Mouse (Mus musculus) heart, postnatal 0 days (tissue): ENCODE data around the gene Slc6a9. TPM values are rescaled to one million over a fixed set of nuclear protein-coding genes. Genes with fewer than 3 reads are reported as not detected.
A peak's percentile ranks its signal among the peaks of the same experiment; 100 is the strongest.

Source experiments
- ATAC-seq: fragments of 200-750 bp; cut with Nextera tagmentation; 2 replicates; pipeline ENCODE4 v1.8.0; 2017; ENCODE audit warnings: low read depth, moderate number of reproducible peaks, moderate library complexity; ENCODE audit not compliant: insufficient read depth
- DNase-seq: peaks from one replicate; pipeline ENCODE4 v3.0.0-alpha.2; 2016; ENCODE audit warnings: low spot score
- H3K27ac ChIP-seq: fragments of 300-500 bp; sonication (generic); 2 replicates; pipeline ENCODE4 v1.5.1; 2014; ENCODE audit warnings: low read depth, mild to moderate bottlenecking
- H3K27me3 ChIP-seq: fragments of 300-500 bp; sonication (generic); 2 replicates; pipeline ENCODE4 v1.6.1; 2014; ENCODE audit warnings: low read length, mixed read lengths; ENCODE audit not compliant: control insufficient read depth, insufficient read depth
- H3K36me3 ChIP-seq: fragments of 300-500 bp; sonication (generic); replicated peaks from 2 replicates; pipeline ENCODE4 v1.6.1; 2014; ENCODE audit warnings: low read length, mixed read lengths; ENCODE audit not compliant: control insufficient read depth, insufficient read depth
- H3K4me1 ChIP-seq: fragments of 300-500 bp; sonication (generic); 2 replicates; pipeline ENCODE4 v1.6.1; 2014; ENCODE audit warnings: antibody characterized with exemption; ENCODE audit not compliant: control insufficient read depth, insufficient read depth
- H3K4me2 ChIP-seq: fragments of 300-500 bp; sonication (generic); 2 replicates; pipeline ENCODE4 v1.6.1; 2014; ENCODE audit warnings: low read depth, mild to moderate bottlenecking, low read length, moderate library complexity
- H3K4me3 ChIP-seq: fragments of 300-500 bp; sonication (generic); 2 replicates; pipeline ENCODE4 v1.5.1; 2014; ENCODE audit warnings: low read depth, low read length
- H3K9ac ChIP-seq: fragments of 300-500 bp; sonication (generic); replicated peaks from 2 replicates; pipeline ENCODE4 v1.6.1; 2014; ENCODE audit warnings: low read depth, low read length, mixed read lengths
- H3K9me3 ChIP-seq: fragments of 300-500 bp; sonication (generic); replicated peaks from 2 replicates; pipeline ENCODE4 v1.6.1; 2016; ENCODE audit warnings: low read length; ENCODE audit not compliant: control insufficient read depth
- CTCF ChIP-seq: IDR thresholded peaks from 2 replicates; pipeline ENCODE4 v1.5.1; 2016; ENCODE audit warnings: antibody characterized with exemption, control low read depth, low read depth
- EP300 ChIP-seq: IDR thresholded peaks from 2 replicates; pipeline ENCODE4 v1.6.1; 2016; ENCODE audit warnings: antibody characterized with exemption, low read depth
- WGBS: fragments of 180-500 bp; shearing (Covaris S2); extraction: QIAGEN DNeasy Blood & Tissue Kit; methylation state at CpG from one replicate; pipeline ENCODE4 v1.1.7; 2014; 5-methylcytosine and 5-hydroxymethylcytosine counted together
- polyA plus RNA-seq: library from polyadenylated mRNA; unstranded; fragments of >200 nt; fragmentation: Nextera tagmentation; extraction: Ambion mirVana; gene quantifications from 2 replicates; pipeline ENCODE4 v1.2.1, GENCODE M21; 2015
- total RNA-seq: library from RNA; depleted of rRNA; stranded (reverse); fragments of >200 nt; gene quantifications from 2 replicates; pipeline ENCODE4 v1.2.3, GENCODE M21; 2014; ENCODE audit warnings: low replicate concordance

Slc6a9 gene
- total and polyA plus RNA-seq, 2 experiments from 2014 or later: 1.7 to 2.1 TPM

DNA sequence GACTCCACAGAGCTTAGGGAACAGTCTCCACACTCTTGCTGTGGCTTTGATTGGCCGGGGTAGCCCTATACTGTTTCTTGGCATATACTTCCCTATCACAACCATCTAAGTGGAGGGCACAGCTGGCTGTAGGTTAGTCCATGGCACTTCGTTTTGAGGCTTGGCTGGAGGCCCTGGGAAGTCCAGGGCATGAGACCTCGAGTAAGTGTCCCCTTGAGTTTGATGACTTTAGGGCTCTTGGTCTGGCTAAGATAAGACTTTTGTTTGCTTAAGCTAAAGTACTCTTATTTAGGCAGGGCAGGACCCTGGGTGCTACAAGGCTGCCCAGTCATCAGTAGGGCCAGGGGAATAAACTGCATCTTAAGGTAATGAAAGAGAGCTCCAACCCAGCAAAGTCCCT is 63.8 kb downstream of the Slc6a9 start:
- Histone ChIP-seq H3K4me3 (no peak overlapping the region), H3K9me3 (no peaks in the 10 kb centered on the region), H3K27me3 (no peaks in the 10 kb centered on the region), H3K36me3 (peaks cover 83% of the 10 kb centered on the region), H3K9ac (no peak overlapping the region), H3K4me2 (no peak overlapping the region), H3K27ac (no peak overlapping the region), H3K4me1 (no peaks in the 10 kb centered on the region)
- DNase-seq (no peak), ATAC-seq (no peak)
- TF ChIP-seq EP300: no peak
- no peak for TF ChIP-seq CTCF
- WGBS: 71% methylated on average over 3 of the region's 3 CpGs

DNA sequence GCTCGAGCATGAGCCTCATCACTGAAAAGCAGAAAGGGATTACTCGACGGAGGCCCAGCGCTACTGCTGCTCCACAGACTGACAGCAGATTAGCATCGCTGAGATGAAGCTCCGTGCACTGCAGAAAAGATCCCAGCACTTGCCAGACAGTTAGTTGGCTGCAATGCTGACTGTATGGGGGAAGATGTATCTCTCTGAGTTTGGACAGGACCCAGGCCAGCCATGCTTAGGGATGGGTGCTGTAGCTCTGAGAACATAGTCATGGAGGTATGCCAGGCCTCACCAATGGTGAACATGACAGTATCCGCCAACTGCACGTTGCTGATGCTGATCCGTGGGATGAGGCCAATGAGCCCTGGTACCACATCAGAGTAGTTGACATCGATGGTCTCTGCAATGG is 69.8 kb downstream of the Slc6a9 start:
- ATAC-seq (no peak), DNase-seq (no peak)
- WGBS: 91% methylated on average over 10 of the region's 10 CpGs
- H3K9ac ChIP-seq: no peak overlapping the region
- H3K27me3 ChIP-seq: no peaks in the 10 kb centered on the region
- no peak for TF ChIP-seq CTCF
- TF ChIP-seq EP300: no peak
- H3K27ac ChIP-seq: no peak overlapping the region
- peaks cover 66% of the 10 kb centered on the region for H3K36me3 ChIP-seq
- H3K4me1 ChIP-seq: peaks cover 4% of the 10 kb centered on the region; the same call in 1 of the 2 replicates
- no peak overlapping the region for H3K4me2 ChIP-seq
- no peak overlapping the region for H3K4me3 ChIP-seq
- H3K9me3 ChIP-seq: no peaks in the 10 kb centered on the region

DNA sequence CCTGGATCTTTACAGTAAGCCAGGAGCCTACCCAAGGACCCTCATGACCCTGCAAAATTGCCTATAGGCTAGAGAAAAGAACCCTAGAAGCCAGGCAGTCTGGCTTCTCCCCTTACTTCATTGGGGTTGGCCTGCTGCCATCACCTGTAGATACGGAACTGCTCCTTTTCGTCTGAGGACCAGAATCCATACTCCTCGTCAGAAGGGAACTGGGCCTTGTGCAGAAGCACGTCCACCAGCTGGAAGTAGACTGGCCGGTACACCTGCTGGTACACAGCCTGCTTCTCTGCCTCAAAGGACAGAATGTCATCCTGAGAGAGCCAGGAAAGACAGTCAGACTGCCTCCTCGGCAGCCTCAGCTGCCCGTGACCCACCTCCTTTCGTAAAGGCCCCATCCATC is 70.5 kb downstream of the Slc6a9 start:
- Histone ChIP-seq H3K9ac (no peak overlapping the region), H3K4me1 (peaks cover 11% of the 10 kb centered on the region; the same call in 1 of the 2 replicates), H3K27ac (no peak overlapping the region), H3K9me3 (no peaks in the 10 kb centered on the region), H3K4me3 (no peak overlapping the region), H3K36me3 (peaks cover 59% of the 10 kb centered on the region), H3K27me3 (no peaks in the 10 kb centered on the region), H3K4me2 (no peak overlapping the region)
- ATAC-seq: no peak
- WGBS: 87% methylated on average over 8 of the region's 8 CpGs
- TF ChIP-seq CTCF (no peak), EP300 (no peak)
- DNase-seq: no peak

DNA sequence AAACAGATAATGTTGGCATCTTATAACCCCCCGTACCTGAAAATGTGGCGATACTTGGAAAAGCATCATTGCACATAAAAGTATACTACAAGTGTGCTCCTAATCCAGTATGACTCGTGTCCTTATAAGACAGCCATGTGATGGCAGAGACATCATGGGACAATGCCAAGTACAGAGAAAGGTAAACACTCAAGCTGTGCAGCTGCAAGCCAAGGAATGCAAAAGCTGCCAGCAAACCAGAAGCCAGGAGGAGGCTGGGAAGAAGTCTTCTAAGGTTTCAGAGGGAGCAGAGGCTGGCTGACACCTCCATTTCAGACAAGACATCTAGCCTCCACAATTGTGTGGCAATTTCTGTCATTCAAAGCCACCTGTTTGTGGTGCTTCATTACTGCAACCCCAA is 71.9 kb downstream of the Slc6a9 start:
- DNase-seq (no peak), ATAC-seq (no peak)
- no peaks in the 10 kb centered on the region for H3K9me3 ChIP-seq
- 80% methylated on average over 3 of the region's 3 CpGs for WGBS
- no peak for TF ChIP-seq CTCF
- TF ChIP-seq EP300: no peak
- peaks cover 13% of the 10 kb centered on the region; the same call in 1 of the 2 replicates for H3K4me1 ChIP-seq
- no peak overlapping the region for H3K27ac ChIP-seq
- no peaks in the 10 kb centered on the region for H3K27me3 ChIP-seq
- no peak overlapping the region for H3K4me3 ChIP-seq
- no peak overlapping the region for H3K9ac ChIP-seq
- H3K36me3 ChIP-seq: peaks cover 52% of the 10 kb centered on the region
- no peak overlapping the region for H3K4me2 ChIP-seq

DNA sequence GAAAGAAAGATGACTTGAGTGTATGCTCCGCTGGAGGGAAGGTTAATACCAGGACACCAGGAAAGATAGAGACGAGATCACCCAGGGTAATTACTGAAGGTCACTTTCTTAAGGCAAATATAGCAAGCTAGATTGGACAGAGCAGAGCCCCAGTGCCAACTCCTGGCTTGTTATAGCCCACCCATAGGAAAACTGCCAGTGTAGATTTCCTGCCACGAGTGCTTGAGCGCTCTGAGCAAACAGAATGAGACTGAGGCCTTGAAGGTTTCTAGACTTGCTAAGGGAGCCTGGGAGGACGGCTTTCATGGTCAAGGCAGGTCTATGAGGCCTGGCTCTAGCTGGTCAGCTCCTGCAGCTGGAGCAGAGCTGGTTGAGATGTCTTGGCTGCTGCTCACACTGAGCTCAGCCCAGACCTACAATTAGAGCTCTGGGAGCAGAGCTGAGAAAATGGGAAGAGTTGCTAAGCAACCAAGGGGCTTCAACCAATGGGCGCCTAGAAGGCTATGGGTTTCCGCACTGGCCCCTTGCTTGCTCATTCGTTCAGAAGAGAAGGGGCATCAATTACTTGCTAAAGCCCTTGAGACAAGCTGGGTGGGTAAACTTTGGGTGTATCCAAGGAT is 74.6 kb downstream of the Slc6a9 start:
- H3K4me3 ChIP-seq: no peak overlapping the region
- no peak overlapping the region for H3K4me2 ChIP-seq
- WGBS: 69% methylated on average over 8 of the region's 8 CpGs
- no peak overlapping the region for H3K9ac ChIP-seq
- ATAC-seq: no peak
- H3K27me3 ChIP-seq: no peaks in the 10 kb centered on the region
- H3K27ac ChIP-seq: peak overlapping the region; percentile 40; the same call in 1 of the 2 replicates
- H3K36me3 ChIP-seq: peaks cover 35% of the 10 kb centered on the region
- H3K4me1 ChIP-seq: peaks cover 25% of the 10 kb centered on the region
- TF ChIP-seq EP300: no peak
- TF ChIP-seq CTCF: no peak
- no peaks in the 10 kb centered on the region for H3K9me3 ChIP-seq
- DNase-seq: no peak

DNA sequence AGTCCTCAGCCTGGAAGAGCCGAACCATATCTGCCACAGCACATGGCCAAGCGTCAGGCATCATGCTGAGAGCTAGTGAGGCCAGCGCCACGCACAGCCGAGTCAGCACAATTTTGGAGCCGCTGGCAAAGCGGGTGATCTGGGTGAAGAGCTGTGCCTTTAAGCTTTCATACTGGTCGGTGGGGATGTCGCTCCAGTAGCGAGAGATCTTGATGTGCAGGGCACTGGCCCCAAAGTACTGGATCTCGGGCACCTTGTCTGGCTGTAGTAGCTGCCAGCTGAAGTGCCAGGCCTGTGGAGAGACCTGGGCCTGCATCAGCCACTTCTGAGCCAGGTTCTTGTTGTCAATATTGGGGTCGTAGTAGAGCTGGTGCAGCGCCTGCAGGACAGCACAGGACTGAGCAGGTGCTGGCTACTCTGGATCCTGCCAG is 77.8 kb downstream of the Slc6a9 start:
- no peak for TF ChIP-seq CTCF
- TF ChIP-seq EP300: no peak
- peaks cover 17% of the 10 kb centered on the region for H3K36me3 ChIP-seq
- DNase-seq: no peak
- H3K27ac ChIP-seq: no peak overlapping the region
- H3K27me3 ChIP-seq: no peaks in the 10 kb centered on the region
- no peak overlapping the region for H3K4me2 ChIP-seq
- no peak overlapping the region for H3K4me3 ChIP-seq
- ATAC-seq: no peak
- H3K9ac ChIP-seq: no peak overlapping the region
- no peaks in the 10 kb centered on the region for H3K9me3 ChIP-seq
- peaks cover 36% of the 10 kb centered on the region for H3K4me1 ChIP-seq
- 93% methylated on average over 13 of the region's 13 CpGs for WGBS
